Mouse (Mus musculus): Measurements from ENCODE around the gene Gm9747.

Gm9747 gene

DNA sequence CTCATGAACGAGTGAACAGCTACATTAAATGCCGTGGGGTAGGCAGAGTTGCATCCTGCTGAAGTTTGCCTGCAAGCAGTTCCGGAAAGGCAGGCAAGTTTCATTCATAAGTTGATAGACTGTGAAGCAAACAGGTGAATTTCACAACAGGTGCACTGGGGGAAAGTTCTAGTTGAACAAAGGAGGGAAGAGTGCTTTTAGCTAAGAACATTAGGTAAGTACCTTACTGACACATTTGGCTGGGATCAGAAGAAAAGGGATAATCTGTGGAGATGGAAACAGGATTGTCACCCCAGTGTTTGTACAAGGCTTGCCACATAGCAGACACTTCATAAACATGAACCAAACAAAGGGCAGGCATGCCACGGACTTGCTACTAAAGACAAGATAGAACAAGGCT lies 5.3 kb downstream of the Gm9747 start:
- no peak for DNase-seq (ENCODE audit: low read depth, low spot score)
- H3K36me3 ChIP-seq (ENCODE audit: control insufficient read depth, insufficient read depth, low read length, poor library complexity, severe bottlenecking) = no peaks in the 10 kb centered on the region
- no peaks in the 10 kb centered on the region; the same call in 1 of the 2 replicates for H3K27me3 ChIP-seq (ENCODE audit: control insufficient read depth, insufficient read depth, low read length, poor library complexity, severe bottlenecking)

DNA sequence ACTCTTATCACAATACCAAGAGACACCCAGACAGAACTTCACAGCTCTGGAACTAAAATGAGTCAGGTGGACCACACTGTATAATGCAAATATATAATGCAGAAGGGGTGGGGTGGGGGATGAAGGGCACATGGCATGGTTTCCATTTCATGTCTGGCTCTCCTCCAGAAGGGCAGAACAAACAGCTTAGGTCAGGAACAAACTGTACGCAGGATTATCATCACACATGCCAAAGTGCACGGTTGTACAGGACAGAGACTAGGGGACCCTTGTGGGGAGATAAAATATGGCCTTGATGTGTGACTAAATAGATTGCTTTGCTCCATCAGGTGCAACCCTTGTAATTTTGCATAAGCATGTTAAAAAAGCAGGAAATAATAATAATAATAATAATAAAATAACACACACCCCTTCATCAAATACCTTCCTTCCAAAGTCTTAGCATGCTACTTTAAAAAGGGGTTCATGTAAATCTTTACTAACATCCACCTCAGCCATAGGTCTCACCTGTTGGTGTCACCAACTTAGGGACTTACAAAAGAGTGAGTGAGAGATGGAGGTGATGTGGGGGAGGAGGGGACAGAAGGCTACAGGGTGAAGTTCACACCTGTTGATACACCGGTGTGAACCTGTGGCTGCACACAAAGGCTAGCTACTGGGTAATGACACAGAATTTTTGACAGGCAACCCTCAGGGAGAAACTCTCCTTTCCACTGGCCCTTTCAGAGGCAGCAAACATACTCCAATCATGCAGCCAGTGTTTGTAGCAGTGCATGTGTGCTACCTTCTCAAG lies 6.7 kb downstream of the Gm9747 start:
- Histone ChIP-seq H3K36me3 (ENCODE audit: control insufficient read depth, insufficient read depth, low read length, poor library complexity, severe bottlenecking) (no peaks in the 10 kb centered on the region), H3K27me3 (ENCODE audit: control insufficient read depth, insufficient read depth, low read length, poor library complexity, severe bottlenecking) (no peaks in the 10 kb centered on the region; the same call in 1 of the 2 replicates)
- no peak for DNase-seq (ENCODE audit: low read depth, low spot score)

DNA sequence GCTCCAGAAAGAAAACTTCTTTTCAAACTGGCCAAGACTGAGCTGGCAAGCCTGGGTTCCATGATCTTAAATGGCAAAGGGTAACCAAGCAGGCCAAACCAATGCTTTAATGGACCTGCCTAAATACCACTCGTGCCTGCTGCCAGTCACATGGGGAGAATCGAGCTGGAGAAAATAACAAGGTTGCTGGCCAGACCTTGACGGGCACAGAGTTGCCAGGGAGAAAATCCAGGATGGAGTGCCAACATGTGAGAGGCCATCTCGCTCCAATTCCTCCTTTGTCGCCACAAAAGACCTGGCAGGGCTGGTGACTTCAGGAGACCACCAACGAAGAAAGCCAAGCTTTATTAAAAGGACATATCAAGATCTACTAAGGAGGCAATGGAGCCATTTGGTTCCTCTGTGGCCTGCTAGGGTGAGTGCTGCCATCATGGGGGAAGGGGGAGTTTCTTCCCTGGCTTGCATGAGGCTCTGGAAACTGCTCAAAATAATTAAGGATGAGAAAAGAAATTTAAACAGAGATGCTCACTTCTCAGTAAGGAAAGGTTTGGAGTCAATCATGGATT lies 10.4 kb downstream of the Gm9747 start:
- H3K36me3 ChIP-seq (ENCODE audit: control insufficient read depth, insufficient read depth, low read length, poor library complexity, severe bottlenecking) = no peaks in the 10 kb centered on the region
- no peaks in the 10 kb centered on the region for H3K27me3 ChIP-seq (ENCODE audit: control insufficient read depth, insufficient read depth, low read length, poor library complexity, severe bottlenecking)

DNA sequence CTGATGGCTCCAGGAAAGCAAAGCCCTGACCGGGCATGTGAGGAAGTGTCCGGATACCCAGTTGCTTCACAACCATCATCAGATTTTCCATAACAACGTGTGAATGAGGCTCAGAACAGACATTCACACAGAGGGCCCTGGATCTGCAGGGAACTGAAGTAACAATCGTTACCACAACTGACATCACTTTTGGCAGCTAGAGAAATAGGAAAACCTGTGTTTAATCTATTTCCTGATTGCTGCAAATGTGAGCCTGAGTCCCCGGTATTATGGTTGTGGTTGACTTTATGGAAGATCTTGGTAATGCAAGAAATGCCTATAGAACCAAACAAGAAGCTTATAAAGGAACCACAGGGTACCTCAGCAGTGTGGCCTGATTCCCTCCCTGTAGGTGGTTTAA lies 12.1 kb downstream of the Gm9747 start:
- no peaks in the 10 kb centered on the region for H3K27me3 ChIP-seq (ENCODE audit: control insufficient read depth, insufficient read depth, low read length, poor library complexity, severe bottlenecking)
- no peak for DNase-seq (ENCODE audit: low read depth, low spot score)
- no peaks in the 10 kb centered on the region for H3K36me3 ChIP-seq (ENCODE audit: control insufficient read depth, insufficient read depth, low read length, poor library complexity, severe bottlenecking)

More for the DNA sequence above, 10.4 kb downstream of the Gm9747 start:
- DNase-seq (ENCODE audit: low read depth, low spot score) = no peak

DNA sequence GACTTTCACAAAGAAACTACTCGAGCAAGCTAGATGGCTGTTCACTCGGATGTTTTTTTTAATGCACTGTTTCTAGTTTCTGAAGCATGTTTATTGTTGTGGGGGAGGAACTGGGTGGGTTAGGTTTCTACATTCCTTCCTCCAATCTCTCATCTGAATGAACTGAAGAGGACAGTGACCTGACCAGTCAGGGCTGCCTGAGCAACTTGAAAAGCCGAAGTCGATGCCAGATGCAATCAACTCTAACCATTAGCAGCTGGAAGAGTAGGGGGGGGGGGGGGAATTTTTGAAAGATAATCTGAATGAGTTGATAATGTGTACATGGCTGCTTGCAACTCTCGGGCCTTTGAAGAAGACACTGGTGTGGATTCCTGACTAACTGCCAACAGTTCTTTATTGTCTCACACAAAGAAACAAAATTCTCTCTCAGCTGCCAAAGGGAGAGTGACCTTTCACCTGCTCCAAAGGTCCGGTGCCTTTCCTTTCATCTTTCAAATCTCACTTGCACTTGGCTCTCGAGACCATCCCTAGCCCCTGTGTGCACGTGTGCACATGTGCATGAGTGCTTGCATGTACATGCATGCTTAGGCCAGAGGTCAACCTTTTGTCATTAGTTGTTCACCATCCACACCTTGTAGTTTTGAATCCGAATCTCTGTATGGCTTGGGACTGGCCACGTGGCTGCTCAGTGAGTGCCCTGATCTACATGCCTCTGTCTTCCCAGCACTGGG lies 14.5 kb downstream of the Gm9747 start:
- Histone ChIP-seq H3K27me3 (ENCODE audit: control insufficient read depth, insufficient read depth, low read length, poor library complexity, severe bottlenecking) (no peaks in the 10 kb centered on the region), H3K36me3 (ENCODE audit: control insufficient read depth, insufficient read depth, low read length, poor library complexity, severe bottlenecking) (no peaks in the 10 kb centered on the region)
- DNase-seq (ENCODE audit: low read depth, low spot score) = no peak

DNA sequence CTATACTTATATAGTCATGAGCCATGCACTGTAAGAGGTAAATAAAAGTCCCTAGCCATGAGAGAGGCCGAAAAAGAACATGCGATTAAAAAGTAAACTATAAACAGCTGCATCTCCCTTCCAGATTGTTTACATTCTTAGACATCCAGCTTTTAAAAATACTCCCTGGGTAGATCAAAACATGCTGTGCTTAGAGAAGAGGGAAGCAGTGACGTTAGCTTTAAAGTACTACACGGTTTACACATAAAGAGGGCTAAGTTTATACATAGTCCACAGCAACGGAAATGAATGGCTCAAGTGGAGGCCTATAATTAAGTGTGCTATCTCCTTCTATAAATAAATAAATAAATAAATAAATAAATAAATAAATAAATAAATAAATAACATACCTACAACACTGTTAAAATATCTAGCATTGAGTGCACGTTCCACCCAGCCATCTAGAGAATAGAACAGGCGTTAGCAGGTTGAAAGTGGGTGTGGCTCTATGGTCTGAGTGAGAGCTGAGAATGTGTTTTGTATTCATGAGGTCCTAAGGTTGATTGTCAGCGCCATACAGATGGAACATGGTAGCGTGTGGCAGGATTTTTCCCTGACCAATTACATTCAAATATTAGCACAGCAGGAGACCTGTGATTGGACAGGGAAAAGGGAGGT lies 21.0 kb downstream of the Gm9747 start:
- DNase-seq (ENCODE audit: low read depth, low spot score) = no peak
- H3K27me3 ChIP-seq (ENCODE audit: control insufficient read depth, insufficient read depth, low read length, poor library complexity, severe bottlenecking) = no peaks in the 10 kb centered on the region

DNA sequence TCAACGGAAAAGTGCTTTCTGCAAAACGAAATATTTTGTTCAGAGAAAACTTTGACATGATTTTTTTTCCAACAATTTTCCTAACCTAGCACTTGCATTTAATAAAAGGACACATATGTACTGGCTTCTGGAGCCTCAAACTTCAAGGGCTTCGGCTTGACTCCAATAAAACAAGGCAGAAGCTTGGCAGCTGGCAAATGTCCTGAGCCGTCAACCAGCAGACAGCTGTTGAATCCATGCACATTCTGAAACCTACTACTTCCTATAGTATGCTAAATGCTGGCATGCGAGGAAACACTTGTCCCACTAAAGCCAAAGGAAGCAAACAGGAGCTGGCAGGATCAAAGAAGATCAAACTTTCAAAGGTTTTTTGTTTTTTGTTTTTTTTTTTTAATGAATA lies 24.5 kb downstream of the Gm9747 start:
- Histone ChIP-seq H3K36me3 (ENCODE audit: control insufficient read depth, insufficient read depth, low read length, poor library complexity, severe bottlenecking) (no peaks in the 10 kb centered on the region), H3K27me3 (ENCODE audit: control insufficient read depth, insufficient read depth, low read length, poor library complexity, severe bottlenecking) (no peaks in the 10 kb centered on the region)
- DNase-seq (ENCODE audit: low read depth, low spot score) = no peak

More for the DNA sequence above, 21.0 kb downstream of the Gm9747 start:
- H3K36me3 ChIP-seq (ENCODE audit: control insufficient read depth, insufficient read depth, low read length, poor library complexity, severe bottlenecking) = no peaks in the 10 kb centered on the region

DNA sequence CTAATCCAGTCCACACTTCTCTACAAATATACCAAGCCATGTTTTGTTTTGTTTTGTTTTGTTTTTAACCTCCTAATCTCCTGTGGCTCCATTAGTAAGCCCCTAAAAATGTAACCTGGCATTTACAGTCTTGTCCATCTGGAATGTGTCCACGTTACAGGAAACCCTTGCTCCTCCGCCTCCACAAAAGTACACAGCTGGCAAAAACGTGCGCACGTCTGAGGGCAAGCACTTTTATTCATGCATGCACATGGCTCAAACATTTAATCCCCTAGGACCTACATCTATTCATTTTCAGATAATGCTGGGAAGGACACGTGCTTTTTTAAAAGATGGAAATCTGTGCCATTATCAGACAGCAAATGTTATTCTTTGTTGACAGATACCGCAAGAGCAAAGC lies 25.4 kb downstream of the Gm9747 start:
- DNase-seq (ENCODE audit: low read depth, low spot score) = no peak
- no peaks in the 10 kb centered on the region for H3K36me3 ChIP-seq (ENCODE audit: control insufficient read depth, insufficient read depth, low read length, poor library complexity, severe bottlenecking)

DNA sequence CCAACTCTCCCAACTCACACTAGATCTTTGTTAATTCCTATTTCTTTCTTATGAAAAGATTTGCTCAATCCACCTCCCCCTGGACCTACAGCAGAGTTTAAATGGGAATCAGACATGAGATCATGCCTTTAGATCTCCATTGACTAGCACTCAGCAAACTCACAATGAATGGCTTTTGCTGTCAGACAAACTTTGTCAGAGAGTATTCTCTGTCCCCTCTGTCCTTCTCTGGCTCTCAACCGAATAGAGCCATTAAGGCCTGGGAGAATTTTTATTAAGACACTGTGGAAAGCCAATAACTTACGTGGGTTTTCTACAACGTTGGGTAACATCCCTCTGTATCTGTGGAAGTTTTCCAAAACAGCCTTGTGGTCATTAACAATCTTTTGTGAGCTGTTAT lies 27.1 kb downstream of the Gm9747 start:
- Histone ChIP-seq H3K36me3 (ENCODE audit: control insufficient read depth, insufficient read depth, low read length, poor library complexity, severe bottlenecking) (no peaks in the 10 kb centered on the region), H3K27me3 (ENCODE audit: control insufficient read depth, insufficient read depth, low read length, poor library complexity, severe bottlenecking) (no peaks in the 10 kb centered on the region)
- DNase-seq (ENCODE audit: low read depth, low spot score) = no peak

More for the DNA sequence above, 25.4 kb downstream of the Gm9747 start:
- H3K27me3 ChIP-seq (ENCODE audit: control insufficient read depth, insufficient read depth, low read length, poor library complexity, severe bottlenecking) = no peaks in the 10 kb centered on the region

DNA sequence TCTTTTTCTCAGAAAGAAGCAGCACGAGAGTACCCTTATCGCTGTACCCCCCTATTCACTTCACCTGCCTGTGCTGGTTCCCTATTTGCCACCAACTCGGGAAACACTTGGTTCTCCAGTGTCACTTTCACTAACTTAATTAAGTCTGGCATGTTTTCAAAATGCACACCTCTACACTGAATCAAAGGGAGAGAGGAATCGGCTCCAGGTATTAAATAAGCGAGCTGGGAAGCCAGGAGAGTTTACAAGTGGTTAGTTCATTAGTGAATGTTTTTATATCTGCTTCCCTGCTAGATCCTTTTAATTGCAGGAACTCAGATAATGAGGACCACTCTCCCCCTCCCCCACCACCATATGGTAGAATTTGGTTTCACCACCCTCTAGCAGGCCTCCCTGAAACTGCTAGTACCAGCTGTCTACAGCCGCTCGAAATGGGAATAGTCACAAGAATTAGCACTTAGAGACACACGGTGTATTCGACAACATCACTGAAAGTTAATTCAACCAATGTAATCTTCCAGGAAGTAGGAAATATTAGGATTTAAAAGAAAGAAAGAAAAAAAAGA lies 28.2 kb downstream of the Gm9747 start:
- Histone ChIP-seq H3K36me3 (ENCODE audit: control insufficient read depth, insufficient read depth, low read length, poor library complexity, severe bottlenecking) (no peaks in the 10 kb centered on the region), H3K27me3 (ENCODE audit: control insufficient read depth, insufficient read depth, low read length, poor library complexity, severe bottlenecking) (no peaks in the 10 kb centered on the region)
- DNase-seq (ENCODE audit: low read depth, low spot score) = no peak

DNA sequence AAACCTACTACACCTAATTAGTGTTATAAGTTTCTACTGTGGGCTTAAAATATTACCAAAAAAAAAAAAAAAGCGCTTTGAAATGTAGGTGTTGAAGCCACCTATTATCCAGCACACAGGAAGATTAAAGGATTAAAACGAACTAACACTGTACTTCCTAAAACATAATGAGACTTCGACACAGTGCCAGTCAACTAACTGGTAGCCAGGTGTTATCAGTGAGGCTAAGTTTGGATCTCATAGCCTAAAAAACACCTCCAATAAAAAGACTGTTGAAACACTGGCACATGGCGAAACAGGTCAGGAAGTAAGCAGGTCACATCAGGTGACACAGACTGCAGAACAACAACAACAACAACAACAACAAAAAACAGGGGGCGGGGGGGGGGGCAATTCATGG lies 28.7 kb downstream of the Gm9747 start:
- DNase-seq (ENCODE audit: low read depth, low spot score) = no peak
- H3K27me3 ChIP-seq (ENCODE audit: control insufficient read depth, insufficient read depth, low read length, poor library complexity, severe bottlenecking) = no peaks in the 10 kb centered on the region
- H3K36me3 ChIP-seq (ENCODE audit: control insufficient read depth, insufficient read depth, low read length, poor library complexity, severe bottlenecking) = no peaks in the 10 kb centered on the region

DNA sequence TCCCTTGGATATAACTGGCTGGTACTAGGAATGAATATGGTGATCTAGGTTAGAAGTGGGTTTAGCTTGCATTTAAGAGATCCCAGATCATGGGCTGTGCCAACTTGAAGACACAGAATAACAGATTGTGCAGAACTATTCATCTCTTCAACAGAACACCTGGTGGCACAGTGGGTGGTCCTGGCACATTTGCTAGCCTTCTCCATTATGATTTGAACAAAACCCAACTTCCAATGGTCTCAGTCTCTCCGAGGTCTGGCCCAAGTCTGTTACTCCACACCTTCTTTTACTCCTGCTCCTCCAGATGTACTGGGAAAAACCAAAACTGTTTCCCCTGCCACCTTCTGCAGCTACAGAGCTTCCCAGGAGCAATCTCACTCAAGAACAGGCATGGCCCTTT lies 29.4 kb downstream of the Gm9747 start:
- no peak for DNase-seq (ENCODE audit: low read depth, low spot score)
- H3K27me3 ChIP-seq (ENCODE audit: control insufficient read depth, insufficient read depth, low read length, poor library complexity, severe bottlenecking) = no peaks in the 10 kb centered on the region
- H3K36me3 ChIP-seq (ENCODE audit: control insufficient read depth, insufficient read depth, low read length, poor library complexity, severe bottlenecking) = no peaks in the 10 kb centered on the region

DNA sequence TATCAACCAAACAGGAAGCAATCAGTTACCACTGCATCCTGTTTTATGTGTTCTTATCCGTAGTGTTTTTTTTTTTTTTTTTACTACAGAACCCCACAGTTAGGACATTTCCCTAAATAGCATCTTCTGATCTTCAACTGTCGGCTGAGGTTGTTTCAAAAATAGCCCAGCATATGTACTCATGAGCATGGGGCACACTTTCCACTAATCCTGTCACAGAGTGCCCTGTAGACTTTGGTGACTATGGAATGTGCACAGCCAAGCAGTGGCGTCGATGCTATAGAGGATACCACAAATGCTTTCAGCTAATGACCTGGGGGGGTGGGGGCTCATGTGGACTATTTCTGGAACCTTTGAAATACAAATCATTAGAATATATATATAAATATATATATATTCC lies 34.6 kb downstream of the Gm9747 start:
- DNase-seq (ENCODE audit: low read depth, low spot score) = no peak
- no peaks in the 10 kb centered on the region for H3K27me3 ChIP-seq (ENCODE audit: control insufficient read depth, insufficient read depth, low read length, poor library complexity, severe bottlenecking)

DNA sequence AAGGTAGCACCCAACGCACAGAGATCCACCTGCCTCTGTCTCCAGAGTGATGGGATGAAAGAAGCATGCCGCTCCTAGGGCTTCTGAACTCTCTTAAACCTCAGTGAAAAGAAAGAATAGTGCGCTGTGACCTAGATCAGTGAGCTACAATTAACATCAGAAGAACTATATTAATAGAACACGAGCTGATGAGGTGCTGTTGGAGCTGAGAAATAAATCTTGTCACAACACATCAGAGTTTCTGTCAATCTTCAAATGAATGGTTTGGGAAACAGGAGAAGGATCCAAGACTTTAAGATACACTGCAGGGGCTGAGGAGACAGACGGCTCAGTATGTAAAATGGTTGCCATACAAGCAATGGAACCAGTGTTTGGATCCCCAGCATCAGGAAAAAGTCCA lies 39.3 kb downstream of the Gm9747 start:
- Histone ChIP-seq H3K27me3 (ENCODE audit: control insufficient read depth, insufficient read depth, low read length, poor library complexity, severe bottlenecking) (no peaks in the 10 kb centered on the region), H3K36me3 (ENCODE audit: control insufficient read depth, insufficient read depth, low read length, poor library complexity, severe bottlenecking) (no peaks in the 10 kb centered on the region)
- no peak for DNase-seq (ENCODE audit: low read depth, low spot score)

More for the DNA sequence above, 34.6 kb downstream of the Gm9747 start:
- no peaks in the 10 kb centered on the region for H3K36me3 ChIP-seq (ENCODE audit: control insufficient read depth, insufficient read depth, low read length, poor library complexity, severe bottlenecking)

Data from splenic B cell, adult 2 months (primary cell).